Mouse (Mus musculus): ENCODE measurements at regions not wholly inside any gene's neighbourhood (a gene's known extent, or its start where the extent isn't known, plus 50 kb on each side); places are given as distances from the start of the nearest gene placed in this dataset.
"Not testable (repeated sequence)": the region's sequence is repeated elsewhere in the genome, so short reads cannot be mapped to it uniquely, and the experiment has no call there.

- 75% methylated on average over 5 of the region's 5 CpGs for WGBS
- ATAC-seq = no peak
- H3K4me3 ChIP-seq (ENCODE audit: low read depth, low read length) = no peak overlapping the region
- H3K36me3 ChIP-seq (ENCODE audit: control insufficient read depth, insufficient read depth, low read length) = no peaks in the 10 kb centered on the region
- H3K9me3 ChIP-seq (replicated peaks; ENCODE audit: control insufficient read depth, low read length, poor library complexity, severe bottlenecking) = no peaks in the 10 kb centered on the region; the same call in 1 of the 2 replicates
- H3K9ac ChIP-seq (ENCODE audit: low read depth, low read length) = no peak overlapping the region
- no peaks in the 10 kb centered on the region for H3K4me1 ChIP-seq (ENCODE audit: control insufficient read depth, insufficient read depth, low read length)
- H3K4me2 ChIP-seq (ENCODE audit: low read length) = no peak overlapping the region
- no peaks in the 10 kb centered on the region for H3K27me3 ChIP-seq (ENCODE audit: control insufficient read depth, insufficient read depth, low read depth, low read length)
- H3K27ac ChIP-seq (ENCODE audit: low read length) = no peak overlapping the region
Measured at GRCm38 (mm10) chrX:12312534-12312933, 152.4 kb upstream of the Bcor start.

GRCm38 (mm10) chrX:12315658-12316057 lies 155.5 kb upstream of the Bcor start:
- Histone ChIP-seq H3K9ac (ENCODE audit: low read depth, low read length) (no peak overlapping the region), H3K4me1 (ENCODE audit: control insufficient read depth, insufficient read depth, low read length) (no peaks in the 10 kb centered on the region), H3K4me3 (ENCODE audit: low read depth, low read length) (no peak overlapping the region), H3K27ac (ENCODE audit: low read length) (no peak overlapping the region), H3K36me3 (ENCODE audit: control insufficient read depth, insufficient read depth, low read length) (no peaks in the 10 kb centered on the region), H3K4me2 (ENCODE audit: low read length) (no peak overlapping the region), H3K9me3 (replicated peaks; ENCODE audit: control insufficient read depth, low read length, poor library complexity, severe bottlenecking) (no peaks in the 10 kb centered on the region; the same call in 1 of the 2 replicates), H3K27me3 (ENCODE audit: control insufficient read depth, insufficient read depth, low read depth, low read length) (no peaks in the 10 kb centered on the region)
- 87% methylated on average over 3 of the region's 3 CpGs for WGBS
- no peak for ATAC-seq

- H3K36me3 ChIP-seq (ENCODE audit: control insufficient read depth, insufficient read depth, low read length); H3K27me3 ChIP-seq (ENCODE audit: control insufficient read depth, insufficient read depth, low read depth, low read length); H3K9ac ChIP-seq (ENCODE audit: low read depth, low read length); H3K9me3 ChIP-seq (replicated peaks; ENCODE audit: control insufficient read depth, low read length, poor library complexity, severe bottlenecking); H3K4me1 ChIP-seq (ENCODE audit: control insufficient read depth, insufficient read depth, low read length); H3K4me2 ChIP-seq (ENCODE audit: low read length); H3K4me3 ChIP-seq (ENCODE audit: low read depth, low read length); ATAC-seq; H3K27ac ChIP-seq (ENCODE audit: low read length): not testable (repeated sequence)
- WGBS = 75% methylated on average over 2 of the region's 2 CpGs
Measured at GRCm38 (mm10) chrX:12317488-12317887, 157.3 kb upstream of the Bcor start.

- no peaks in the 10 kb centered on the region for H3K36me3 ChIP-seq (ENCODE audit: control insufficient read depth, insufficient read depth, low read length)
- H3K4me1 ChIP-seq (ENCODE audit: control insufficient read depth, insufficient read depth, low read length) = no peaks in the 10 kb centered on the region
- H3K9ac ChIP-seq (ENCODE audit: low read depth, low read length) = no peak overlapping the region
- no peaks in the 10 kb centered on the region for H3K27me3 ChIP-seq (ENCODE audit: control insufficient read depth, insufficient read depth, low read depth, low read length)
- H3K9me3 ChIP-seq (replicated peaks; ENCODE audit: control insufficient read depth, low read length, poor library complexity, severe bottlenecking) = no peaks in the 10 kb centered on the region; the same call in 1 of the 2 replicates
- H3K4me2 ChIP-seq (ENCODE audit: low read length) = no peak overlapping the region
- 76% methylated on average over 3 of the region's 4 CpGs for WGBS
- no peak for ATAC-seq
- no peak overlapping the region for H3K4me3 ChIP-seq (ENCODE audit: low read depth, low read length)
- H3K27ac ChIP-seq (ENCODE audit: low read length) = no peak overlapping the region
Measured at GRCm38 (mm10) chrX:12318848-12319651, 158.9 kb upstream of the Bcor start.

- no peaks in the 10 kb centered on the region for H3K9me3 ChIP-seq (replicated peaks; ENCODE audit: control insufficient read depth, low read length, poor library complexity, severe bottlenecking)
- H3K4me1 ChIP-seq (ENCODE audit: control insufficient read depth, insufficient read depth, low read length) = no peaks in the 10 kb centered on the region
- H3K4me3 ChIP-seq (ENCODE audit: low read depth, low read length) = no peak overlapping the region
- no peak overlapping the region for H3K27ac ChIP-seq (ENCODE audit: low read length)
- no peaks in the 10 kb centered on the region for H3K27me3 ChIP-seq (ENCODE audit: control insufficient read depth, insufficient read depth, low read depth, low read length)
- no peak for ATAC-seq
- H3K9ac ChIP-seq (ENCODE audit: low read depth, low read length) = no peak overlapping the region
- WGBS = 73% methylated on average over 1 of the region's 1 CpGs
- H3K36me3 ChIP-seq (ENCODE audit: control insufficient read depth, insufficient read depth, low read length) = no peaks in the 10 kb centered on the region
- H3K4me2 ChIP-seq (ENCODE audit: low read length) = no peak overlapping the region
Measured at GRCm38 (mm10) chrX:12322453-12322852, 162.3 kb upstream of the Bcor start.

- no peak overlapping the region for H3K4me3 ChIP-seq (ENCODE audit: low read depth, low read length)
- H3K27ac ChIP-seq (ENCODE audit: low read length) = no peak overlapping the region
- H3K9ac ChIP-seq (ENCODE audit: low read depth, low read length) = no peak overlapping the region
- H3K27me3 ChIP-seq (ENCODE audit: control insufficient read depth, insufficient read depth, low read depth, low read length) = no peaks in the 10 kb centered on the region
- no peaks in the 10 kb centered on the region for H3K4me1 ChIP-seq (ENCODE audit: control insufficient read depth, insufficient read depth, low read length)
- ATAC-seq = no peak
- no peak overlapping the region for H3K4me2 ChIP-seq (ENCODE audit: low read length)
- no peaks in the 10 kb centered on the region for H3K9me3 ChIP-seq (replicated peaks; ENCODE audit: control insufficient read depth, low read length, poor library complexity, severe bottlenecking)
- no peaks in the 10 kb centered on the region for H3K36me3 ChIP-seq (ENCODE audit: control insufficient read depth, insufficient read depth, low read length)
- WGBS = 91% methylated on average over 3 of the region's 3 CpGs
Measured at GRCm38 (mm10) chrX:12323268-12323667, 163.1 kb upstream of the Bcor start.

GRCm38 (mm10) chrX:12323812-12324211 lies 163.7 kb upstream of the Bcor start:
- no peaks in the 10 kb centered on the region for H3K4me1 ChIP-seq (ENCODE audit: control insufficient read depth, insufficient read depth, low read length)
- H3K9ac ChIP-seq (ENCODE audit: low read depth, low read length) = no peak overlapping the region
- no peak overlapping the region for H3K4me3 ChIP-seq (ENCODE audit: low read depth, low read length)
- no peak overlapping the region for H3K27ac ChIP-seq (ENCODE audit: low read length)
- WGBS = 87% methylated on average over 6 of the region's 6 CpGs
- no peaks in the 10 kb centered on the region for H3K27me3 ChIP-seq (ENCODE audit: control insufficient read depth, insufficient read depth, low read depth, low read length)
- H3K9me3 ChIP-seq (replicated peaks; ENCODE audit: control insufficient read depth, low read length, poor library complexity, severe bottlenecking) = no peaks in the 10 kb centered on the region
- H3K36me3 ChIP-seq (ENCODE audit: control insufficient read depth, insufficient read depth, low read length) = no peaks in the 10 kb centered on the region
- H3K4me2 ChIP-seq (ENCODE audit: low read length) = no peak overlapping the region
- no peak for ATAC-seq

GRCm38 (mm10) chrX:12327464-12327863 lies 167.3 kb upstream of the Bcor start:
- 69% methylated on average over 4 of the region's 4 CpGs for WGBS
- Histone ChIP-seq H3K27ac (ENCODE audit: low read length) (no peak overlapping the region), H3K4me2 (ENCODE audit: low read length) (no peak overlapping the region), H3K4me3 (ENCODE audit: low read depth, low read length) (no peak overlapping the region), H3K9me3 (replicated peaks; ENCODE audit: control insufficient read depth, low read length, poor library complexity, severe bottlenecking) (no peaks in the 10 kb centered on the region), H3K9ac (ENCODE audit: low read depth, low read length) (no peak overlapping the region), H3K36me3 (ENCODE audit: control insufficient read depth, insufficient read depth, low read length) (no peaks in the 10 kb centered on the region), H3K4me1 (ENCODE audit: control insufficient read depth, insufficient read depth, low read length) (no peaks in the 10 kb centered on the region), H3K27me3 (ENCODE audit: control insufficient read depth, insufficient read depth, low read depth, low read length) (no peaks in the 10 kb centered on the region)
- no peak for ATAC-seq

GRCm38 (mm10) chrX:12340561-12340960 lies 180.4 kb upstream of the Bcor start:
- no peak overlapping the region for H3K4me3 ChIP-seq (ENCODE audit: low read depth, low read length)
- no peaks in the 10 kb centered on the region for H3K36me3 ChIP-seq (ENCODE audit: control insufficient read depth, insufficient read depth, low read length)
- H3K4me1 ChIP-seq (ENCODE audit: control insufficient read depth, insufficient read depth, low read length) = no peaks in the 10 kb centered on the region
- H3K9me3 ChIP-seq (replicated peaks; ENCODE audit: control insufficient read depth, low read length, poor library complexity, severe bottlenecking) = no peaks in the 10 kb centered on the region
- H3K4me2 ChIP-seq (ENCODE audit: low read length) = no peak overlapping the region
- no peak overlapping the region for H3K9ac ChIP-seq (ENCODE audit: low read depth, low read length)
- no peaks in the 10 kb centered on the region for H3K27me3 ChIP-seq (ENCODE audit: control insufficient read depth, insufficient read depth, low read depth, low read length)
- ATAC-seq = no peak
- no peak overlapping the region for H3K27ac ChIP-seq (ENCODE audit: low read length)
- WGBS = 67% methylated on average over 9 of the region's 9 CpGs

Measured in midbrain, embryonic 16.5 days (tissue).